Mouse (Mus musculus) frontal cortex, adult 2 months (tissue): ENCODE measurements around the gene Zfp652. TPM values are rescaled to one million over a fixed set of nuclear protein-coding genes. Genes with fewer than 3 reads are reported as not detected.

Experiments
- DNase-seq, 2 experiments: peaks; one replicate each; pipeline ENCODE4 v3.0.0; 2022; ENCODE audit warnings: low spot score in 1 of 2; ENCODE audit errors: extremely low spot score in 1 of 2
- polyA plus RNA-seq: library from polyadenylated mRNA; depleted of rRNA; stranded (reverse); fragments of >200 nt; gene quantifications from 2 replicates; pipeline ENCODE4 v1.2.3, GENCODE M21; 2012

Gene Zfp652
- polyA plus RNA-seq, 1 experiment, result 26.1 TPM

DNA sequence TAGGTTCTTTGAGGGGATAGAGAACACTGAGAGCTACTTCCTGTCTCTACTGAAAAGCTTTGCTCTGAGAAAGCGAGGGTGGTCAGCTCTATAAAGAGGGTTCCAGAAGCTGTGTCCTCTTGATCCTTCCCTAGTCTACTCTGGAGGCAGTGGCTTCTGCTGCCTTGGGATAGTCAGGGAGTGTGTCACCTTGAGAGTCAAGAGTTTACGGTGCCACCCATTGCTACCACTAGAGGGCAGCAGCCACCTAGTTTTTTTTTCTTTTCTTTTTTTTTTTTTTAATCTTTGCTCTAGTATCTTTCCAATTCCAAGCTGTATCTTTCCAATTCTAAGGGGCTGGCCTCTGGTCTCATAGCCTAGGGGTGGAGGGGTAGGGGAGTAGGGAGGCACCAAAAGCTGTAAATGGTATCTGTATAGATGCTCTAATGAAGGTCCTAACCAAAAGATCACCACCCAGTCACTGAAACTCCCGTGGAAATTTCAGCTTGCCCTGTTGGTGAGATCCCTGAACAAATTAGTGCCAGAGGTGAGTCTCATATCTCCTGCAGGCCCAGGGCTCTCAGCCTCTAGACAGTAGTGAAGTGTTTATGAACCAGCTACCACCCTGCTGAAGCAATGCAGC, 115.1 kb downstream of the Zfp652 start:
- DNase-seq, result peak in 1 of 2 experiments; percentile 90

DNA sequence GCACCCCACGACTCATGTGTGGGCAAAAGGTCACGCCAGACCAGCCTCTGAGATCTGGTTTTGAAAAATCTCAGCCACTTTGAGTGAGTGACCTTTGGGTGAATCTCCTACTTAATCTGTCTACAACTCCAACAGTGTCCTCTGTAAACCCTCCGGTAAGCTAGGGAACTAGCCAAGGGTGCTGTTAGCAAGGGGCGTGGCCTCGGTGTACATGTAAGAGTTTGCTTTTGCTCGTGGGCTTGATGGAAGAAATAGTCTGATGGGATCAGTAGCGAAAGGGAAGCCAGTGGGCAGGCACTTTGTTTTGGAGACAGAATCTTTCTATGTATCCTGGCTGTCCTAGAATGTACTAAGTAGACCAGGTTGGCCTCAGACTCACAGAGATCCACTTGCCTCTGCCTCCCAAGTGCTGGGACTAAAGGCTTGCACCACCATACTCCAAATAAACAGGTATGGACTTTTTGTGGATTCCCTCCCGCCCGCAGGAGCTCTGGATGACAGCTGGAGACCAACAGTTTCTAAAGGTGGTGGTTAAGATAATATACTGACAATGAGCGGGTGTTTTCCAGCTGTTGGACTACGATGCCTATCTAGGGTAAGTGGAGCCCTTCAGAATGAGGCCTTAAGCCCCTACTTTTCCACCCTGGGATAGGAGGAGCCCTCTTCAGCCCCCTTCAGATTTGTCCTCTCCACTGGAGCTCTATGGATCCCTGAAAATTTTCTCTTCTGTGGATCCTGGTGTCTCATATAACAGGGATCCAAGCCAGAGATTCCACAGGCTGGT, 115.9 kb downstream of the Zfp652 start:
- no peak for DNase-seq

DNA sequence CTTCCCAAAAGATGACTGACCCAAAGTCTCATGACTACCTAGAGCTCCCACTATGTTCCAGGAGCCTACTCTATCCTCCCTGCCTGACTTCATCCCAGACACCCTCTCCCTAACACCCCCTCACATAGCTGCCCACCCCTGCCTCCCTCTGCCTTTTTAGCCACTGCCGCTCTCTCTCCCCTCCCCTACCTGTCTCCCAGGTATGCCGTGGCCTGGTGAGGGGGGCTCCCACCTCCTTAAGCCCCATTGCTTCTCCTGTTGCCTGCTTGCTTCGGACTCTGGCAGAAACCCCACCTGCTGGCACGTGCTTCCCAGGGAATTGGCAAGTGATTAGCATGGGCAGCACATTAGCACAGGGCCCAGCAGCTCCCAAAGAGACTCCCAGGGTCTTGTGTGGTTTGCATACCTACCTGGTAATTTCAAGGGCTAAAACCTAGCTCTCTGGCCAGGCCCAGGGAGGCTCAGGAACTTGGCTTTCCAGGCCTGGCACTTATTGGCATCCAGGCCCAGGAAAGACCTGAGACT, 117.1 kb downstream of the Zfp652 start:
- no peak for DNase-seq

DNA sequence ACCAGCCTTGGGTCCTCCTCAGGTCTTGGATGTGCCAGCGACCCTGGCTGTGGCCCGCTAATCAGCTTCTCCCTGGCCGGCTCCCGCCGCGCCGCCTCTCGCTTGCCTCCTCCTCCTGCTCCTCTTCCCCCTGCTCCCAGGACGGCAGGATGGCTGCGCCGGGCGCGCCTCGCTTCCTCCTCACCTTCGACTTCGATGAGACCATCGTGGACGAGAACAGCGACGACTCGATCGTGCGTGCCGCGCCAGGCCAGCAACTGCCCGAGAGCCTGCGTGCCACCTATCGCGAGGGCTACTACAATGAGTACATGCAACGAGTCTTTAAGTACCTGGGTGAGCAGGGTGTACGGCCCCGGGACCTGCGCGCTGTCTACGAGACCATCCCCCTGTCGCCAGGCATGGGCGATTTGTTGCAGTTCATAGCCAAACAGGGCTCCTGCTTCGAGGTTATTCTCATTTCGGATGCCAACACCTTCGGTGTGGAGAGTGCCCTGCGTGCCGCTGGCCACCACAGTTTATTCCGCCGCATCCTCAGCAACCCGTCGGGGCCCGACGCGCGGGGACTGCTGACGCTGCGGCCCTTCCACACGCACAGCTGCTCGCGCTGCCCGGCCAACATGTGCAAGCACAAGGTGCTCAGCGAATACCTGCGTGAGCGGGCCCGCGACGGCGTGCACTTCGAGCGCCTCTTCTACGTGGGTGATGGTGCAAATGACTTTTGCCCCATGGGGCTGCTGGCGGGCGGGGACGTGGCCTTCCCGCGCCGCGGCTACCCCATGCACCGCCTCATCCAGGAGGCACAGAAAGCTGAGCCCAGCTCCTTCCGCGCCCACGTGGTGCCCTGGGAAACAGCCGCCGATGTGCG, 118.2 kb downstream of the Zfp652 start:
- DNase-seq, result no peak

DNA sequence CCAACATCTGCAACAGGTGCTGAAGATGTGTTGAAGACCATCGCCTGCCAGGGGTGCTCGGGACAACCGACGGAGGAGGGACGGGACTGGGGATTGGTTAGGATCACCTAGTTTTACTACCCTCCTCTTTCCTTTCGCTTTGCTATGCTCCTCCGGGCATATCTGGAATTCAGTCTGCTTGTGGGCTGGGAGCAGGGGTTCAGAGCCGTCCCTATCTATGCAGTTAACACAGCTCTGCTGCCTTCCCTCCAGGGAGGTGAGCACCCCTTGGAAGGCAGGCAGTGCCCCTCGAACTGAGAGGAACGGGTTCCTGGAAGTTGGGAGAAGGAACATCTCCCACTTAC, 118.8 kb downstream of the Zfp652 start:
- DNase-seq, result no peak

DNA sequence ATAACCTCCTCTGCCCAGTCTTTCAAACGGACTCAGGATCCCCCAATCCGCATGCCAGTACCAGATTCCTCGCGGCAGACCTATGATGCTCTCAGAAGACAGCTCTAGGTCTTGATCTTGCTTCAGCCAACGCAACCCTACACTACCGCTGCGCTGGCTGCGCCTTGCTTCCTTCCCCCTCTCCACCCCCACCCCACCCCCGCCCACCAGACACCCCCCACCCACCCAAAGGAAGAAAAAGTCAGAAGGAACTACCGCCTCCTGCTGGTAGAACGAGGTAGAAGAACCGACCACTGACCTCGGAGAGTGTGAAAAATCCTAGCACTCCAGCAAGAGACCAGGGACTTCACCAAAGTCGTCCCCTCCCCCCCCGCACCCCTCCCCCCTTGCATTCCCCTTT, 119.2 kb downstream of the Zfp652 start:
- DNase-seq, result no peak

DNA sequence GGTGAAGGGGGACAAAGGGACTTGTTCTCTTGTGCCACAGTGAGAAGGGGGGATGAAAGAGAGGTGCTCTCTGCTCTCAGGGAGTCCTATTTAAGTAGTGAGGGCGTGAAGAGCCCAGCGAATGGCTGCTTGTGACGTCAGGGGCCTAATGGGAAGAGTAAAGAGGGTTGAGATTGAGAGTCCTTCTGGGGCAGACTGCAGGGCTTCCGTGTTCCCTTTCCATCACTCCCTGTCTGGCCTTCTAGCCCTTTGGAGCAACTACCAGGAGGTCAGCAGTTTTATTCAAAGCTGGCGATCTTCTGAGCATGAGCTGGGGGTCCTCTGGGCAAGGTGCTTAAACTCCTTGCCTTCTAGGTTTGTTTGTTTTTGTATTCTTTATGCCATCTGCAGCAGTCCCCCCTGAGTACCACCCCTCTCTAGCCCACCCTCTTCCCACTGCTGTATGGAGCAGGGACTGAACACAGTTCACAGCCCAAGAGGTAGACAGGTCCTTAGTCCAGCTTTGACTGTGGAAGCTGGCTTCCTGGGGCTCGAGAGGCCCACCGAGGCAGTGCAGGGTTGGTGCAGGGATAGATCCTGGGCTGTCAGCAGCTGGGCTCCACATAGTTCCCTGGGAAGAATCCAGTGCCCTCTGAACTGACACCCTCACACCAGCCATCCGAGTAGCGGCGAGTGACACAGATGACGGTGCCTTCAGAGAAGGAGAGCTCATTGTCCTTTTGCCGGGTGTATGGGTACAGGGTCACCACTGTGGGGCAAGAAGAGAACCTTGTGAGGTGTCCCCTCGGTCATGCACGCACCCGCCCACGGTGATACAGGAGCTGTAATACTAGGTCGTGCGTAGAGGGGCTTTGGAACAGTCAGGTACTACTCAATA, 119.9 kb downstream of the Zfp652 start:
- no peak for DNase-seq

DNA sequence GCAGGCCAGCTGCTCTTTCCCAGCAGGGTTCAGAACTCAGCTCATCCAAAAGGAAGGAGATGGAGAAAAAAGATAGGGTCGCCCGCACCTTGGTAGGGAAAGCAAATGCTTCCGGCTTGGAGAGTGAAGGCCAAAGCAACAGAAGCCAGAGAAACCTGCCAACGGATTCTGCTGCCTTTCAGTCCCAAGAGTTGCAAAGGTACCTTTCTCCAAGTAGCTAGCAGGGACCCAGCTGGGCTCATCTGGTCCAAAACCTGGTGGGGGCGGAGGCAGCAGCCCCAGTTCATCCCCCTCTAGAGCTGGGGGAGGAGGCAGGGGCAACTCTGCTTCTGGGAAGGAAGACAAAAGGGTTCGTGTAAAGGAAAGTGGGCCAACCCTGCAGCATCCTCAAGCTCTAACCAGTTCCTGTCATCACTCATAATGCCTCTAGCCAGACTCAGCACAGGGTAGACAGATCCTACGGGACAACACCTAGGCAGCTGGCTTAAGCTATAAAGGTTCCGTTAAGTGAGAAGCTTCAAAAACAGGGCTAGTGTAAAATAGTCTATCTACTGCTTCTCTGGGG, 120.6 kb downstream of the Zfp652 start:
- DNase-seq, result no peak

DNA sequence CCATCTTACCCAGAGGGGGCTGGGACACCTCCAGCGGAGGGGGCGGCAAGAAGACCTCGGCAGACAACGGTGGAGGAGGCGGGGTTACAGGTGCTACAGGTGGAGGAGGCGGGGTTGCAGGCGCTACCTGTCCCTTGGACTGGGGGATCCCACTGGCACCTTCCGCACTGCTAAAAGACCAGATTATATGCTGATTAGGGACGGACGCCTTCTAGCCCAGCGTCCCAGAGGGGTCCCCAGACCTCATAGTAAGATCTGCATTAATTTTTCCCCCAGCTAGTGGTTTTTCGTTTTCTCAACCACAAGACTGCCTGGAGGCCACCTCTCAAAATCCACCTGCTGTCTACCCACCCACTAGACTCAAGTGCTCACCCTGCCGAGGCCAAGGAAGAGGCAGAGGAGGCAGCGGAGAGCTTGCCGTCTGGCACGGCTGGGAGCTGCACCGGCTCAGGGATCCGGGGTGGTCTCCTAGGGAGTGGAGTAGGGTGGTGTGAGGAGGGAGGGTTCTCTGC, 121.2 kb downstream of the Zfp652 start:
- no peak for DNase-seq

DNA sequence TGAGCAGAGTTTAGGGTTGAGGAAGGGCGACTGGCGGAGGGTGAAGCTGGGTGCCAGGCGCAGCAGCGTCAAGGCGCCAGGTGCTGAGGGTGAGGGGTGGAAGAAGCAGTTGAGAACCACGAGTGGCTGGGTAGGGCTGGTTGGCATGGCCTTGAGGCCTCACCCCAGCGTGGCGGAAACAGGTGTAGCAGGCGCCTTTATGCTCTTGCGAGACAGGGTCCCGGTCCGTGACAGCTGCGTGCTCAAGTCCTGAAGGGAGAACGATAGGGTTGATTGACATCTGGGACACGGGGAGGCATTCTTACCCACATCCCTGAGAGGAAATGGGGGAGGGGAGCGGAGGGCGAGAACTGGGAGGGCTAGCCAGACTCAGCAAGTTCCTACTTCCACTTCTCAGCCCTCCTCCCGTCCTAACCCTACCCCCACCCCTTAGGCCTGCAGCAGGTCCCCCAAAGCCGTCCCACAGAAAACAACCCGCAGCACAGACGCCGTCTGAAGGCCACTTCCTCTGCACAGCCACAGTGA, 121.7 kb downstream of the Zfp652 start:
- DNase-seq, result peak in 1 of 2 experiments; percentile 50

DNA sequence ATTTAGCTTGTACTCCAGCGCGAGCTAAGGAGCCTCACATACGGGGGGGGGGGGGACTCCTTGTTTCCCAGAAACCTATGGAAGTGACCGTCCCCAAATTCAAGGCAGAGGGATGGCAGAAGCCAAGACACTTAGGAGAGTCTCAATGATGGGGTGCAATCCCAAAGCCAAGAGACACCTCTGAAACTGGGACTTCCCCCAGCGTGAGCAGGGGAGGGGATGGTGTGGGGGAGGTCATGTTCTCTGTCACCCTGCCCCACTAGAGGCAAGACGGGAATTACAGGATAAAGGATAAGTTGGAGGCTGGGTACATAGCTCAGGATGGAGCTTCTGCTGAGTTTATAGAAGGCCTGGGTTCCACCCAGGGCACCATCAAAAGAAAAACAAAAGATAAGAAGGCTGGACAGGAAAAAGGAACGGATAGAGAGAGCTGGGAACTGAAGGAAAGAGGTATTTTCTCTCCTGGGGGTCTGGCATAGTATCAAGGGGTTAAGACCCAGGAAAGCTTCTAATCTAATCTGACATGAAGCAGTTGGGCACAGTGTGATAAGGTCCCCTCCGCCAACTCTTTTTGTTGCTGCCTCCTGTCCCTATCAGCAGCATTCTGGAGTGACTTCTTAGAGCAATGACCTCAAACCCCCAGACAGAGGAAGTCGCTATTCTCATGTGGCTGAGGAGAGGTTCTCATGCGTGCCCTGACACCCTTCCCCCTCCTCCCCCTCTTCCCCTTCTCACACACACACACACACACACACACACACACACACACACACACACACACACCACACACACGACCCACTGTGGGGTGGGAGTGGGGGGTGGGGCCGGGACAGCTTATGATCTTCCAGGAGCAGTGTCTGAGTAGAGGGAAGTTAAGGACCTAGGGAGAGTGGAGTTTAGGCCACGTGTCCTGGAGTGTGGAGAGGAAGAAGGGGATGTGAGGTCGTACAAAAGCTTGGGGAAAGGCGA, 122.6 kb downstream of the Zfp652 start:
- no peak for DNase-seq

DNA sequence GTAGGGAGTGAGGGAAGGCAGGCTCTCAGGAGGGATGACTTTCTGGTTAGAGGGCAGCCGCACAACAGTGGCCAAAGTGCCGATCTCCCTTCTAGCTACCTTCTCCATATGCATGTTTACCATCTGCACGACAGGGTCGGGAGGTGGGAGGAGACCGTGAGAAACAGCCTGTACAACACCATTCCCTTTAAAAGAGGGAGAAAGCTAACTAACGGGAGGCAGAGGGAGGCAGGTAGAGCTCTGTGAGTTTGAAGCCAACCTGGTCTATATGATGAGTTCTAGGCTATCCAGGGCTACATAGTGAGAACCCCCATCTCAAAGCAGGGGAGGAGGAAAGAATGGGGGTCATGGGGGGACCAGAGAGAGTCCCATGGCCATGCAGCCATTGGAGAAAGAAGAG, 123.4 kb downstream of the Zfp652 start:
- DNase-seq, result no peak

DNA sequence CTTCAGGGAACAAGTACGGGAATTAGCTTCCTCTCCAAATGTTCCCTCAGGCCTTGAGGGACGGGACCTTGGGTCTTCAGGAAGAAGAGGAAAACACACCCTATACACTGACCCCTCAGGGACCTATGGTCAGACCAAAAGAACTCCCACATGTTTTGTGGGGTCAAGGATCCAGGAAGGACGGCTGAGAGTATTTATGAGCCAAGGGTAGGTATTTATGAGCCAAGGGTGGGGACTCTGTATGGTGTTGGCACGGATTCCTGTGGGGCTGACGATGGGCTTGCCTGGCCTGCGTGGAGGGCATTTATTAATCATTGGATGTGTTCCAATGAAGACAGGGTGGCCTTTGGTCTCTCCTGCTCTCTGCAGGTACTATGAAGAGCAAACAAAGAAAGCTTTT, 124.0 kb downstream of the Zfp652 start:
- DNase-seq, result no peak

DNA sequence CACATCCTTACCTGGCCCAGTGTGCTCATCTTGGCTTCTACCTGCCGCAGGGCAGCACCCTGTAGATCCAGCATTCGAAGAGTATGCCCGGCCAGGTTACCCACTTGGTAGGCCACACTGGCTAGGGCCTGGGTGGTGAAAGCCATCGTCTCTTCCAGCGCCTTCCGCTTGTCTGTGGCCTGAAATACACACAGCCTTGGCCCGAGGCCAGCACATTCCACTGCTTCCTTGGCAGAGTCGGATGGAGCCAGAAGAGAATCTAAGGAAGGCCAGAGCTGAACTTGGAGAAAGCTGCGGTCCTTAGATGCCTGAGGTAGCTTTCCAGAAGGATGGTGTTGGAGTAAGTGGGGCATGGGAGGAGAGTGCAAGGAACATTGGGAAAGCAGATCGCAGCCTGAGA, 124.6 kb downstream of the Zfp652 start, which contains the start of gene Gngt2:
Gene Gngt2 (plus strand): TSS at position 158 of the 400 bp plus-strand sequence.
- DNase-seq, result no peak

DNA sequence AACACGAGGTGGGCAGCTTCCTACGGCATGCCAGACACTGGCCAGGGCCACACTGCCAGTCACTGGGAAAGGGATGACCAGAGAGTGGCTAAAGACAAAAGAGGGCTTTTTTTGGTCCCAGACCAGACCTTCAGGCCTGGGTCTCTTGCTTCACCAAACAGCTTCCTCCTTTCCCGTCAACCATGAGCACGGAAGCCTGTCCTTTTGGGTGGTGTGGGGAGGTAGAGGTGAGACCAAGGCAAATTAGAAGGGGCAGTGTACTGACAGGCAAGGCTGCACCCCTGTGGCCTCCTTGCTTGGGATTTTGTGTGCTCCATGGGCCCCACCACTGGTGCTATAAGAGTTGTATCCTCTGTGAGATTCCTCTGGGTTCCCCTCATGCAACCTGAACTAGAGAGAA, 126.1 kb downstream of the Zfp652 start:
- no peak for DNase-seq

DNA sequence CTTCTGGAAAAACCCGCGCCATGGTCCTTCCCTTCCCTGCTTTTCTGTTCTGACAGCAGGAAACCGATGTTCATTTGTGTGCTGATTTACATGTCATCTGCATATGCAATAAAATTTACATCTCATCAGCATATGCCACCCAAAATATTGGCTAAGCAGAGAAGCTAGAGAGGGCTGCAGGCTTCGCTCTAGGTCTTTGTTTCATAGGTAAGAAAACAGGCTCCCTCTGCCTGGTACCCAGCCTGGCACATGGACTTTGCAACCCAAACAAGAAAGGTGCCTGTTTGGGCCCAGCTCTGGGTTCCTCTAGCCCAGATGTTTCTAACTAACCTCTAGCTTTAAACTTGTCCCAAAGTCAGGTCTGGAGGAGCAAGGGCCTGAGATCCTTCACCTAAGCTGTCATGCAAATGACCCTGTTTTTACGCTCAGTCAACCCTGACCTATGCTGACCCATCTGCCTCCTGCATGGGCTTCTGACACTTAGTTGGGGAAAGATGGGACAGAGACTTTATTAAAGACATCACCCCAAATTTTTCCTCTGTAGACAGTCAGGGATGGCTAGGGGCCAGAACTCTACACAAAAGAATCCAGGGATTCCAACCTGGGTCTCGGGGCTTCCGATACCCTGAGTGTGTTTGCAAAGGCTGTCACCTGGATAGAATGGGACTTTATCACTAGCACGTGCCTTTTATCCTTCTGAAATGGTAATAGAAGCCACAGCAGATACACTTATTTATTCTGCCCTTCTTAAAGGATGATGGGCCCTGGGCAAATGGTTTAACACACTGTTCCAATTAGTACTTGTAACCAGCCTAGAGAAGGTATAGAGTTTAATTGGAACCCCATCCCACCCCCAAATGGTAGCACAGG, 126.8 kb downstream of the Zfp652 start:
- no peak for DNase-seq
